Mouse (Mus musculus): ENCODE data around the gene H2-DMb1. TPM values are rescaled to one million over a fixed set of nuclear protein-coding genes. Genes with fewer than 3 reads are reported as not detected.

The H2-DMb1 gene
- polyA plus RNA-seq, 1 experiment from 2014 or later: 0.79 TPM

GRCm38 (mm10) chr17:34124649-34125048 is 28.2 kb upstream of the H2-DMb1 start:
- no peaks in the 10 kb centered on the region for H3K36me3 ChIP-seq
- no peaks in the 10 kb centered on the region for H3K9me3 ChIP-seq
- H3K27ac ChIP-seq (replicated peaks): no peak overlapping the region
- H3K4me1 ChIP-seq (replicated peaks): peaks cover 39% of the 10 kb centered on the region
- H3K9ac ChIP-seq: no peak overlapping the region
- 90% methylated on average over 6 of the region's 6 CpGs for WGBS
- H3K4me3 ChIP-seq: no peak overlapping the region
- H3K4me2 ChIP-seq: peak overlapping the region; percentile 88; the same call in 1 of the 2 replicates
- H3K27me3 ChIP-seq: no peaks in the 10 kb centered on the region
- no peak for ATAC-seq (ENCODE audit: low FRiP score, low read depth)

- H3K9me3 ChIP-seq: no peaks in the 10 kb centered on the region
- H3K27ac ChIP-seq (replicated peaks): no peak overlapping the region
- H3K4me1 ChIP-seq (replicated peaks): peaks cover 39% of the 10 kb centered on the region
- H3K27me3 ChIP-seq: no peaks in the 10 kb centered on the region
- H3K36me3 ChIP-seq: no peaks in the 10 kb centered on the region
- H3K4me2 ChIP-seq: no peak overlapping the region
- no peak for ATAC-seq (ENCODE audit: low FRiP score, low read depth)
- 59% methylated on average over 9 of the region's 9 CpGs for WGBS
- H3K4me3 ChIP-seq: no peak overlapping the region
- no peak overlapping the region for H3K9ac ChIP-seq
Measured at GRCm38 (mm10) chr17:34126826-34127420, 25.9 kb upstream of the H2-DMb1 start.

GRCm38 (mm10) chr17:34127475-34127874 is 25.4 kb upstream of the H2-DMb1 start:
- Histone ChIP-seq H3K36me3 (no peaks in the 10 kb centered on the region), H3K27ac (replicated peaks) (no peak overlapping the region), H3K4me3 (no peak overlapping the region), H3K4me1 (replicated peaks) (peaks cover 39% of the 10 kb centered on the region), H3K9ac (no peak overlapping the region), H3K4me2 (no peak overlapping the region), H3K27me3 (no peaks in the 10 kb centered on the region), H3K9me3 (no peaks in the 10 kb centered on the region)
- no peak for ATAC-seq (ENCODE audit: low FRiP score, low read depth)
- 29% methylated on average over 6 of the region's 6 CpGs for WGBS

- no peaks in the 10 kb centered on the region for H3K9me3 ChIP-seq
- H3K27ac ChIP-seq (replicated peaks): 0 out of 2 replicates have a peak overlapping the region, but pooled peaks have one; percentile 17
- peaks cover 35% of the 10 kb centered on the region for H3K4me1 ChIP-seq (replicated peaks)
- H3K4me2 ChIP-seq: peak overlapping the region; percentile 29
- no peaks in the 10 kb centered on the region for H3K36me3 ChIP-seq
- H3K27me3 ChIP-seq: no peaks in the 10 kb centered on the region
- no peak for ATAC-seq (ENCODE audit: low FRiP score, low read depth)
- H3K9ac ChIP-seq: no peak overlapping the region
- 21% methylated on average over 13 of the region's 13 CpGs for WGBS
- no peak overlapping the region; the same call in 1 of the 2 replicates for H3K4me3 ChIP-seq
Measured at GRCm38 (mm10) chr17:34128264-34128937, 24.5 kb upstream of the H2-DMb1 start.

- Histone ChIP-seq H3K4me2 (peak overlapping the region; percentile 29), H3K27ac (replicated peaks) (0 out of 2 replicates have a peak overlapping the region, but pooled peaks have one; percentile 17), H3K4me3 (no peak overlapping the region; the same call in 1 of the 2 replicates), H3K4me1 (replicated peaks) (peaks cover 28% of the 10 kb centered on the region), H3K9ac (no peak overlapping the region), H3K27me3 (no peaks in the 10 kb centered on the region), H3K9me3 (no peaks in the 10 kb centered on the region), H3K36me3 (no peaks in the 10 kb centered on the region)
- ATAC-seq (ENCODE audit: low FRiP score, low read depth): no peak
- 22% methylated on average over 18 of the region's 18 CpGs for WGBS
Measured at GRCm38 (mm10) chr17:34128944-34129791, 23.7 kb upstream of the H2-DMb1 start.

- 82% methylated on average over 19 of the region's 19 CpGs for WGBS
- ATAC-seq (ENCODE audit: low FRiP score, low read depth): no peak
Measured at GRCm38 (mm10) chr17:34130073-34130947, 22.6 kb upstream of the H2-DMb1 start.

GRCm38 (mm10) chr17:34131911-34132310 is 21.0 kb upstream of the H2-DMb1 start:
- Histone ChIP-seq H3K27me3 (0 out of 2 replicates have a peak, but pooled peaks cover 5% of the 10 kb centered on the region), H3K9ac (no peak overlapping the region), H3K4me1 (replicated peaks) (peaks cover 19% of the 10 kb centered on the region), H3K27ac (replicated peaks) (no peak overlapping the region), H3K36me3 (no peaks in the 10 kb centered on the region), H3K9me3 (no peaks in the 10 kb centered on the region), H3K4me2 (no peak overlapping the region), H3K4me3 (no peak overlapping the region)
- ATAC-seq (ENCODE audit: low FRiP score, low read depth): no peak
- 75% methylated on average over 7 of the region's 7 CpGs for WGBS

More at GRCm38 (mm10) chr17:34130073-34130947, 22.6 kb upstream of the H2-DMb1 start:
- peaks cover 19% of the 10 kb centered on the region for H3K4me1 ChIP-seq (replicated peaks)
- H3K36me3 ChIP-seq: no peaks in the 10 kb centered on the region
- no peaks in the 10 kb centered on the region for H3K27me3 ChIP-seq
- H3K9me3 ChIP-seq: no peaks in the 10 kb centered on the region
- no peak overlapping the region for H3K27ac ChIP-seq (replicated peaks)
- no peak overlapping the region for H3K4me3 ChIP-seq
- no peak overlapping the region for H3K4me2 ChIP-seq
- no peak overlapping the region for H3K9ac ChIP-seq

- ATAC-seq (ENCODE audit: low FRiP score, low read depth): no peak
- H3K9me3 ChIP-seq: no peaks in the 10 kb centered on the region
- H3K27me3 ChIP-seq: peaks cover 18% of the 10 kb centered on the region
- H3K27ac ChIP-seq (replicated peaks): no peak overlapping the region
- no peak overlapping the region for H3K4me3 ChIP-seq
- no peaks in the 10 kb centered on the region for H3K36me3 ChIP-seq
- no peak overlapping the region for H3K9ac ChIP-seq
- H3K4me2 ChIP-seq: no peak overlapping the region
- WGBS: 85% methylated on average over 11 of the region's 11 CpGs
- H3K4me1 ChIP-seq (replicated peaks): peaks cover 15% of the 10 kb centered on the region
Measured at GRCm38 (mm10) chr17:34133289-34133688, 19.6 kb upstream of the H2-DMb1 start.

GRCm38 (mm10) chr17:34134451-34134850 is 18.4 kb upstream of the H2-DMb1 start:
- no peak for ATAC-seq (ENCODE audit: low FRiP score, low read depth)
- Histone ChIP-seq H3K27ac (replicated peaks) (no peak overlapping the region), H3K4me3 (no peak overlapping the region), H3K27me3 (peaks cover 30% of the 10 kb centered on the region), H3K9ac (no peak overlapping the region), H3K4me2 (no peak overlapping the region), H3K4me1 (replicated peaks) (peaks cover 9% of the 10 kb centered on the region), H3K9me3 (no peaks in the 10 kb centered on the region), H3K36me3 (no peaks in the 10 kb centered on the region)
- 85% methylated on average over 3 of the region's 3 CpGs for WGBS

- peak overlapping the region; percentile 39 for H3K4me3 ChIP-seq
- H3K9me3 ChIP-seq: no peaks in the 10 kb centered on the region
- peaks cover 17% of the 10 kb centered on the region for H3K4me1 ChIP-seq (replicated peaks)
- H3K27me3 ChIP-seq: peaks cover 39% of the 10 kb centered on the region
- peak overlapping the region; percentile 30; the same call in 1 of the 2 replicates for H3K9ac ChIP-seq
- WGBS: 6% methylated on average over 31 of the region's 31 CpGs
- H3K27ac ChIP-seq (replicated peaks): no peak overlapping the region
- ATAC-seq (ENCODE audit: low FRiP score, low read depth): peak; percentile 97
- peak overlapping the region; percentile 67 for H3K4me2 ChIP-seq
- no peaks in the 10 kb centered on the region for H3K36me3 ChIP-seq
Measured at GRCm38 (mm10) chr17:34135297-34136224, 17.3 kb upstream of the H2-DMb1 start.
